26 mouse cellular contexts compared by ENCODE assay signal in the genomic region with DNA sequence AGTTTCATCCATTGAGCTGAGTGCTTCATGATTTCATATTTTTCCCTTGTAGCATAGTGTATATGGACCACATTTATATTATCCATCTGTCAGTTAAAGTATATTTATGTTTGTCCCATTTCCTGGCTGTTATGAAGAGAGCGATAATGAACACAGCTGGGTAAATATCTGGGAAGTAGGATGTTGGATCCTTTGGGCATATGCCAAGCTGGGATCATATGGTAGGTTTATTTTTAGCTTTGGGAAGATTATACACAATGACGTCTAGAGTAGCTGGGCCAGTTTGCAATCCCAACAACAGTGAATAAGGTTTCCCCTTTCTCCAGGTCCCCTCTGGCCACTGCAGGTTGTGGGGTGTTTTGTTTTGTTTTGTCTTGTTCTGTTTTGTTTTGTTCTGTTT.
DNase-seq lines count a peak whose midpoint lies in the region; ATAC-seq lines count a peak whose summit lies in the region.
"Had no signal": no experiment of that assay in that cellular context is flagged by ENCODE, and none has a peak within 500 bp of the region (broad histone marks: within the 10 kb centered on the region; RNA-seq: fewer than 3 reads in every experiment).

No protein-coding gene starts in this region.

- H3K36me3 ChIP-seq in kidney, embryonic 15.5 days, result no peaks in the 10 kb centered on the region
- no peaks in the 10 kb centered on the region for H3K36me3 ChIP-seq in kidney, embryonic 14.5 days (ENCODE audit: control insufficient read depth, insufficient read depth, low read length)
- H3K36me3 ChIP-seq in midbrain, embryonic 14.5 days (ENCODE audit: control insufficient read depth, insufficient read depth, low read length), result no peaks in the 10 kb centered on the region
- no peaks in the 10 kb centered on the region for H3K36me3 ChIP-seq in midbrain, embryonic 16.5 days (ENCODE audit: control insufficient read depth, insufficient read depth, low read length)
- H3K36me3 ChIP-seq: heart, embryonic 13.5 days; hindbrain, embryonic 10.5 days; hindbrain, embryonic 15.5 days; liver, embryonic 12.5 days; midbrain, embryonic 12.5 days; stomach, embryonic 15.5 days had no signal

- H3K4me3 ChIP-seq in kidney, embryonic 15.5 days (replicated peaks), result no peak overlapping the region
- no peak overlapping the region for H3K4me3 ChIP-seq in kidney, embryonic 14.5 days (ENCODE audit: low read length)
- H3K4me3 ChIP-seq in midbrain, embryonic 14.5 days (replicated peaks; ENCODE audit: low read depth, low read length), result no peak overlapping the region
- no peak overlapping the region for H3K4me3 ChIP-seq in midbrain, embryonic 16.5 days (ENCODE audit: low read depth, low read length)
- H3K4me3 ChIP-seq: heart, embryonic 13.5 days; hindbrain, embryonic 10.5 days; hindbrain, embryonic 15.5 days; liver, embryonic 12.5 days; megakaryocyte, embryonic 14.5 days; midbrain, embryonic 12.5 days; stomach, embryonic 15.5 days had no signal

- DNase-seq in frontal cortex, postnatal 25 days (ENCODE audit: low spot score in 2 of 2), result no peak
- peak; percentile 18 for DNase-seq in midbrain, embryonic 14.5 days
- DNase-seq in urinary bladder, postnatal 36 days (ENCODE audit: low spot score in 2 of 2), result no peak
- DNase-seq: adrenal gland, postnatal 25 days; cerebellum, adult 2 months; cerebellum, postnatal 14 days; gastrocnemius, postnatal 25 days; kidney, adult 11 months; layer of hippocampus, postnatal 36 days; left cerebral cortex, postnatal 4 days; liver, postnatal 0 days; lung, postnatal 4 days; right cerebral cortex, postnatal 25 days had no signal

- WGBS in kidney, embryonic 15.5 days, result 41% methylated on average over 2 of the region's 2 CpGs
- 43% methylated on average over 2 of the region's 2 CpGs for WGBS in kidney, embryonic 14.5 days
- WGBS in midbrain, embryonic 14.5 days, result 78% methylated on average over 2 of the region's 2 CpGs
- WGBS in midbrain, embryonic 16.5 days, result 78% methylated on average over 2 of the region's 2 CpGs

- no peak overlapping the region for H3K4me2 ChIP-seq in kidney, embryonic 15.5 days
- H3K4me2 ChIP-seq in kidney, embryonic 14.5 days (replicated peaks; ENCODE audit: low read depth, low read length), result no peak overlapping the region
- no peak overlapping the region for H3K4me2 ChIP-seq in midbrain, embryonic 14.5 days (ENCODE audit: low read length)
- H3K4me2 ChIP-seq in midbrain, embryonic 16.5 days (ENCODE audit: low read length), result no peak overlapping the region
- H3K4me2 ChIP-seq: heart, embryonic 13.5 days; hindbrain, embryonic 15.5 days; liver, embryonic 12.5 days; midbrain, embryonic 12.5 days; stomach, embryonic 15.5 days had no signal

- peak; percentile 50 for ATAC-seq in frontal cortex, adult (ENCODE audit: low TSS enrichment)
- 0 out of 2 replicates have a peak, but pooled peaks have one; percentile 46 for ATAC-seq in kidney, embryonic 15.5 days (replicated peaks; ENCODE audit: low FRiP score)
- ATAC-seq in kidney, embryonic 14.5 days (ENCODE audit: low FRiP score, low TSS enrichment), result no peak
- no peak for ATAC-seq in midbrain, embryonic 14.5 days (ENCODE audit: low FRiP score, low TSS enrichment)
- no peak for ATAC-seq in midbrain, embryonic 16.5 days
- ATAC-seq: CD4-positive, CD25-positive, alpha-beta regulatory T cell, adult 4 months; inflammation-experienced regulatory T-cells, adult 6 months; liver, embryonic 12.5 days; liver, postnatal 0 days had no signal

- no peaks in the 10 kb centered on the region for H3K27me3 ChIP-seq in kidney, embryonic 15.5 days
- no peaks in the 10 kb centered on the region for H3K27me3 ChIP-seq in kidney, embryonic 14.5 days (ENCODE audit: control insufficient read depth, insufficient read depth, low read length)
- no peaks in the 10 kb centered on the region for H3K27me3 ChIP-seq in midbrain, embryonic 14.5 days (ENCODE audit: control insufficient read depth, insufficient read depth, low read length)
- H3K27me3 ChIP-seq in midbrain, embryonic 16.5 days (ENCODE audit: control insufficient read depth, insufficient read depth, low read depth, low read length), result no peaks in the 10 kb centered on the region
- H3K27me3 ChIP-seq: heart, embryonic 13.5 days; hindbrain, embryonic 15.5 days; liver, embryonic 12.5 days; megakaryocyte, embryonic 14.5 days; midbrain, embryonic 12.5 days; stomach, embryonic 15.5 days had no signal

- H3K9ac ChIP-seq in kidney, embryonic 15.5 days, result no peak overlapping the region
- no peak overlapping the region for H3K9ac ChIP-seq in kidney, embryonic 14.5 days (ENCODE audit: low read depth, low read length)
- no peak overlapping the region for H3K9ac ChIP-seq in midbrain, embryonic 14.5 days (replicated peaks; ENCODE audit: low read length)
- no peak overlapping the region for H3K9ac ChIP-seq in midbrain, embryonic 16.5 days (ENCODE audit: low read depth, low read length)
- H3K9ac ChIP-seq: heart, embryonic 13.5 days; hindbrain, embryonic 15.5 days; liver, embryonic 12.5 days; liver, postnatal 0 days; midbrain, embryonic 12.5 days; stomach, embryonic 15.5 days had no signal

- no peaks in the 10 kb centered on the region for H3K4me1 ChIP-seq in kidney, embryonic 15.5 days
- H3K4me1 ChIP-seq in kidney, embryonic 14.5 days (ENCODE audit: control insufficient read depth, insufficient read depth, low read length), result no peaks in the 10 kb centered on the region
- H3K4me1 ChIP-seq in midbrain, embryonic 14.5 days (ENCODE audit: control insufficient read depth, insufficient read depth, low read length), result no peaks in the 10 kb centered on the region
- no peaks in the 10 kb centered on the region for H3K4me1 ChIP-seq in midbrain, embryonic 16.5 days (ENCODE audit: control insufficient read depth, insufficient read depth, low read length)
- H3K4me1 ChIP-seq: hindbrain, embryonic 10.5 days; hindbrain, embryonic 15.5 days; liver, embryonic 12.5 days; megakaryocyte, embryonic 14.5 days; midbrain, embryonic 12.5 days; stomach, embryonic 15.5 days had no signal

- no peak overlapping the region for H3K27ac ChIP-seq in kidney, embryonic 15.5 days
- H3K27ac ChIP-seq in kidney, embryonic 14.5 days (ENCODE audit: low read depth, low read length), result no peak overlapping the region
- H3K27ac ChIP-seq in midbrain, embryonic 14.5 days (replicated peaks; ENCODE audit: low read depth, low read length), result no peak overlapping the region
- no peak overlapping the region for H3K27ac ChIP-seq in midbrain, embryonic 16.5 days (ENCODE audit: low read length)
- H3K27ac ChIP-seq: heart, embryonic 13.5 days; hindbrain, embryonic 10.5 days; hindbrain, embryonic 15.5 days; liver, embryonic 12.5 days; midbrain, embryonic 12.5 days; stomach, embryonic 15.5 days had no signal

- no peaks in the 10 kb centered on the region for H3K9me3 ChIP-seq in kidney, embryonic 15.5 days (replicated peaks)
- no peaks in the 10 kb centered on the region for H3K9me3 ChIP-seq in kidney, embryonic 14.5 days (ENCODE audit: control insufficient read depth, low read length)
- H3K9me3 ChIP-seq in midbrain, embryonic 14.5 days (ENCODE audit: control insufficient read depth, low read length), result no peaks in the 10 kb centered on the region
- no peaks in the 10 kb centered on the region for H3K9me3 ChIP-seq in midbrain, embryonic 16.5 days (replicated peaks; ENCODE audit: control insufficient read depth, low read length, poor library complexity, severe bottlenecking)
- H3K9me3 ChIP-seq: heart, embryonic 13.5 days; hindbrain, embryonic 10.5 days; hindbrain, embryonic 15.5 days; liver, embryonic 12.5 days; megakaryocyte, embryonic 14.5 days; midbrain, embryonic 12.5 days; stomach, embryonic 15.5 days had no signal

Comparison
In these comparisons a context has a peak if more than half of its experiments do, and no peak if none do; other contexts are left out.
1. ATAC-seq: peak in frontal cortex, adult (single experiment) and kidney, embryonic 15.5 days (single experiment); none in kidney, embryonic 14.5 days (single experiment), midbrain, embryonic 14.5 days (single experiment) and midbrain, embryonic 16.5 days (single experiment).